In the genomic region with DNA sequence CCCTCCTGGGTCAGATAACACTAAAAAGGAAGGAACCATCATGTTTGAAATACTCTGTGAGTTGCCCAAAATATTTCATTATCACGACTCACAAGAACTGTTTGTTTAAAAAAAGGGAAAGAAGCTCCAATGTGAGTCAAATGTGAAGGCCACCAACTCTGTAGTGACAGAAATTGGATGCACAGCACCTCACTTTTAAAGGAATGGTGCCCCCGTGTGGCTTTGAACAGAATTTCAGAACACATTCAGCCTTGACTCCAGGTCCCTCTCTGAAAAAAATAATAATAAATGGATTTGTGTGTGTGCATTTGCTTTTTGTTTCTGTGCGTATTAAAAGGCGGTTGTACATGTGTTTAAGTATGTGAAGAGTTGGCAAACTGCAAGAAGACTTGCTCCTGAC, we compare ENCODE assay signal across 8 mouse cellular contexts.
A peak's percentile ranks its signal among the peaks of the same experiment; 100 is the strongest.
DNase-seq lines count a peak whose midpoint lies in the region; ATAC-seq lines count a peak whose summit lies in the region.

No protein-coding gene starts in this region.

- no peak overlapping the region for H3K9ac ChIP-seq in hindbrain, embryonic 14.5 days

- no peak overlapping the region for H3K4me2 ChIP-seq in hindbrain, embryonic 14.5 days (replicated peaks)

- 0 out of 2 replicates have a peak, but pooled peaks have one; percentile 68 for ATAC-seq in erythroid progenitor cell, adult 5-6 weeks (replicated peaks; ENCODE audit: low FRiP score, poor library complexity, severe bottlenecking)
- 0 out of 2 replicates have a peak, but pooled peaks have one; percentile 44 for ATAC-seq in hindbrain, embryonic 14.5 days (ENCODE audit: low FRiP score)

- no peaks in the 10 kb centered on the region for H3K36me3 ChIP-seq in hindbrain, embryonic 14.5 days (replicated peaks; ENCODE audit: control insufficient read depth, insufficient read depth)

- H3K4me3 ChIP-seq in hindbrain, embryonic 14.5 days (replicated peaks; ENCODE audit: low read length): no peak overlapping the region

- H3K27me3 ChIP-seq in hindbrain, embryonic 14.5 days (ENCODE audit: control insufficient read depth, insufficient read depth, low read length): no peaks in the 10 kb centered on the region

- no peaks in the 10 kb centered on the region for H3K9me3 ChIP-seq in hindbrain, embryonic 14.5 days (ENCODE audit: control insufficient read depth, low read length)

- peak; percentile 40 to 49 for DNase-seq in urinary bladder, adult 18-20 months (ENCODE audit: low spot score in 2 of 2)
- DNase-seq in urinary bladder, adult 2 months (ENCODE audit: low spot score): no peak
- peak; percentile 70 for DNase-seq in adrenal gland, postnatal 25 days
- peak; percentile 81 for DNase-seq in hindbrain, embryonic 14.5 days (ENCODE audit: low spot score)
- peak; percentile 68 to 72 for DNase-seq in left cerebral cortex, postnatal 10 days (ENCODE audit: extremely low spot score in 1 of 2, low spot score in 2 of 2)
- DNase-seq in naive thymus-derived CD4-positive, alpha-beta T cell, adult 2 months (ENCODE audit: low read depth): peak; percentile 68
- DNase-seq in thymus, postnatal 36 days: peak; percentile 11 to 29

- no peak overlapping the region for H3K27ac ChIP-seq in hindbrain, embryonic 14.5 days

- peaks cover 7% of the 10 kb centered on the region; the same call in 1 of the 2 replicates for H3K4me1 ChIP-seq in hindbrain, embryonic 14.5 days (replicated peaks; ENCODE audit: control insufficient read depth, insufficient read depth, low read length)

- 25% methylated on average over 4 of the region's 4 CpGs for WGBS in hindbrain, embryonic 14.5 days

- intact Hi-C loops in left cerebral cortex, postnatal 10 days (cut with DNase I): no loop called here
